Mouse (Mus musculus) olfactory bulb, adult 2 months (tissue): Measurements from ENCODE around the gene Cebpe.

Experiments
- CTCF ChIP-seq: fragments of 200-500 bp; IDR thresholded peaks from 2 replicates; pipeline ENCODE4 v1.5.1; 2012; ENCODE audit warnings: low read depth, mild to moderate bottlenecking, low read length, moderate library complexity; ENCODE audit not compliant: insufficient read depth
- POLR2A ChIP-seq: fragments of 200-500 bp; IDR thresholded peaks from 2 replicates; pipeline ENCODE4 v1.6.1; 2012; ENCODE audit warnings: mild to moderate bottlenecking, low read depth, low read length, moderate library complexity; ENCODE audit not compliant: insufficient read depth

- TF ChIP-seq CTCF (no peak), POLR2A (no peak)
Observed at GRCm38 (mm10) chr14:54699586-54699985, 12.4 kb downstream of the Cebpe start.
